Mouse (Mus musculus): Measurements from ENCODE around the gene Gan. TPM values are rescaled to one million over a fixed set of nuclear protein-coding genes. Genes with fewer than 3 reads are reported as not detected.
A peak's percentile ranks its signal among the peaks of the same experiment; 100 is the strongest.

The Gan gene
- polyA plus RNA-seq, 1 experiment, result 8.1 TPM

DNA sequence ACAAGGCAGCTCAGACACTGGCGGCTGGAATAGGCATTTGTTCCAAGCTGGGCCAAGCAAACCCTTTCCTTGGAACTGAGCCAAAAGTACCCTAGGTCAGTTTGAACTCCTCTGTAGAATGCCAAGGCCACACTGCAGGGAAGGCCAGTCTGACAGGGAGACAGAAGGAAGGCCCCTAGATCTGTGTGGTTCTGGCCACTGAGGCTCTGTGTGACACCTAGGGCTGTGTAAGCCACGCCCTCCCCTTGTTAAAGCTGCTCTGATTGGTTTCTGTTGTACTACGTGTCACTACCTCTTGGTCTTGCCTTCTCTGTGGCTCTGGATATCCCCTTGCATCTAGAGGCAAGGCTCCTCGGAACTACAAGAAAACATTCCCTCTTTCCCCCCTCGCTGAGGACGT lies 86.7 kb downstream of the Gan start:
- 57% methylated on average over 6 of the region's 6 CpGs for WGBS
- Histone ChIP-seq H3K27me3 (ENCODE audit: control insufficient read depth, insufficient read depth, low read length) (no peaks in the 10 kb centered on the region), H3K27ac (ENCODE audit: insufficient read depth, low read length) (no peak overlapping the region), H3K4me3 (replicated peaks; ENCODE audit: insufficient read depth, low read depth, low read length) (no peak overlapping the region), H3K4me1 (ENCODE audit: control insufficient read depth, insufficient read depth, low read length) (no peaks in the 10 kb centered on the region)
- DNase-seq, result no peak
- TF ChIP-seq POLR2A (IDR thresholded peaks at IDR 0.05; ENCODE audit: borderline replicate concordance, insufficient read depth, low read length), result no peak

DNA sequence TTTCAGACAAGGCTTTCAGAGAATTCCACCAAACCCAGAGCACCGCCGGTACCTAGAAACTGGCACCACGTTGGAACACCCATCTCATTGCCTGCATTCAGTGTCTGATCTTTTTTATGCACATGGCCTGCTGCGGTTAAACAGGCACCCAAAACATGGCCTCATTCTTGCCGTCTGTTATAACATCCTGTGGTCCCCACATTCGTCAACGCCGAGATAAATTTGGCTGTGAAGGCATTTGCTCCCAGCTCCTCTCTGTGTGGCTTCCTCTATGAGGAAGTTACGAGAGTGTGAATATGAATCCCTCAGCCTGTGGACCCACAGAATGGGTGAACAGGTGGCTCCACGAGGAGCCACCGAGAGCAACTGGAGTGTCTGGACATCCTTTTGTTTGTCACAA lies 90.4 kb downstream of the Gan start:
- WGBS, result 87% methylated on average over 11 of the region's 11 CpGs
- Histone ChIP-seq H3K4me1 (ENCODE audit: control insufficient read depth, insufficient read depth, low read length) (no peaks in the 10 kb centered on the region), H3K27ac (ENCODE audit: insufficient read depth, low read length) (no peak overlapping the region), H3K27me3 (ENCODE audit: control insufficient read depth, insufficient read depth, low read length) (no peaks in the 10 kb centered on the region), H3K4me3 (replicated peaks; ENCODE audit: insufficient read depth, low read depth, low read length) (no peak overlapping the region)
- DNase-seq, result no peak
- no peak for TF ChIP-seq CTCF (IDR thresholded peaks at IDR 0.05; ENCODE audit: borderline replicate concordance, insufficient read depth, low read depth, low read length)
- no peak for TF ChIP-seq POLR2A (IDR thresholded peaks at IDR 0.05; ENCODE audit: borderline replicate concordance, insufficient read depth, low read length)

DNA sequence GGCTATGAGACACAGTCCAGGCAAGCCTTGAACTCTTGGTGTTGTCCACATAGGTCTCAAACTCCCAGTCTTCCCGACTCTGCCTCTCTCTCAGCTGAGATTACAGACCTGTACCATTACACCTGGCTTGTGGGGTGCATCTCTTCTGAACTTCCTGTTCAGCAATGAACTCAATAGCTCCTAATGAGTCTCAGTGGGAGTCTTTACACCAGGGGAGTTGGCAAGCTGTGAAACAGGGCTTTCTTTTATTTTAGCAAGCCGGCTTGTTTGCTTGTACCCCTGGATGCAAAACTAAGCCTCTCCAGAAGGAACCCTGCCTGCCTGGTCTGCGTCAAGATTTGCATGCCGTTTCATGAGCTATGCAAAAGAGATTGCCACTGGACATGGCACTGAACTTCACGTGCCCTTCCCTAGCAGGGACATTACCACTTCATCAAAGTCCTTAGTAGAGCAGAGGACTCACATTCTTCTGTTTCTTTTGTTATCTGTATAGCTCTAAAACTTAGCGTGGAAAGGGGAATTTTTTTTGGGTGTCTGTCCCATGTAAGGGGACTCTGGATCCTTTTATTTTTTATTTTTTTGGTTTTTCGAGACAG lies 93.2 kb downstream of the Gan start:
- WGBS, result 44% methylated on average over 7 of the region's 7 CpGs
- no peak for DNase-seq
- H3K27ac ChIP-seq (ENCODE audit: insufficient read depth, low read length), result no peak overlapping the region
- TF ChIP-seq POLR2A (IDR thresholded peaks at IDR 0.05; ENCODE audit: borderline replicate concordance, insufficient read depth, low read length) (no peak), CTCF (IDR thresholded peaks at IDR 0.05; ENCODE audit: borderline replicate concordance, insufficient read depth, low read depth, low read length) (no peak)
- H3K4me1 ChIP-seq (ENCODE audit: control insufficient read depth, insufficient read depth, low read length), result no peaks in the 10 kb centered on the region
- no peaks in the 10 kb centered on the region for H3K27me3 ChIP-seq (ENCODE audit: control insufficient read depth, insufficient read depth, low read length)
- no peak overlapping the region for H3K4me3 ChIP-seq (replicated peaks; ENCODE audit: insufficient read depth, low read depth, low read length)

DNA sequence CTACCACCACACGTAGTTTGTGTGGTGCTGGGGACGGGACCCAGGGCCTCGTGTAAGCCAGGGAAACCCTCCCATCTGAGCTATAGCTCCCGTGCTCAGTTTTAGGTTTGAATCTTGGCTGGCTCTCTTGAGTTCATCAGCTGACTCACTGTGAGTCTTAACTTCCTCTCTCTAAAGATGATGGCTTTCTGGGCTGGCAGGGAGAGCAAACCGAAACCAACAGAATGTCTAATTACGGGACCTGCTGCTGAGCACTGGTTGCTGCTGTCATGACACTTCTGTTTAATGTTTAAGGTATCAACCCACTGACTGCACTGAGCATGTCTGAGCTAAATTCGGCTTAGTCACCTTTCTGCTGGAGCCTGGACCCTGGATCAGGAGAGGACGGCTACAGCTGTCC lies 94.7 kb downstream of the Gan start:
- no peak overlapping the region for H3K4me3 ChIP-seq (replicated peaks; ENCODE audit: insufficient read depth, low read depth, low read length)
- H3K27ac ChIP-seq (ENCODE audit: insufficient read depth, low read length), result no peak overlapping the region
- no peak for DNase-seq
- TF ChIP-seq CTCF (IDR thresholded peaks at IDR 0.05; ENCODE audit: borderline replicate concordance, insufficient read depth, low read depth, low read length) (no peak), POLR2A (IDR thresholded peaks at IDR 0.05; ENCODE audit: borderline replicate concordance, insufficient read depth, low read length) (no peak)
- H3K27me3 ChIP-seq (ENCODE audit: control insufficient read depth, insufficient read depth, low read length), result no peaks in the 10 kb centered on the region
- H3K4me1 ChIP-seq (ENCODE audit: control insufficient read depth, insufficient read depth, low read length), result no peaks in the 10 kb centered on the region
- 90% methylated on average over 8 of the region's 8 CpGs for WGBS

DNA sequence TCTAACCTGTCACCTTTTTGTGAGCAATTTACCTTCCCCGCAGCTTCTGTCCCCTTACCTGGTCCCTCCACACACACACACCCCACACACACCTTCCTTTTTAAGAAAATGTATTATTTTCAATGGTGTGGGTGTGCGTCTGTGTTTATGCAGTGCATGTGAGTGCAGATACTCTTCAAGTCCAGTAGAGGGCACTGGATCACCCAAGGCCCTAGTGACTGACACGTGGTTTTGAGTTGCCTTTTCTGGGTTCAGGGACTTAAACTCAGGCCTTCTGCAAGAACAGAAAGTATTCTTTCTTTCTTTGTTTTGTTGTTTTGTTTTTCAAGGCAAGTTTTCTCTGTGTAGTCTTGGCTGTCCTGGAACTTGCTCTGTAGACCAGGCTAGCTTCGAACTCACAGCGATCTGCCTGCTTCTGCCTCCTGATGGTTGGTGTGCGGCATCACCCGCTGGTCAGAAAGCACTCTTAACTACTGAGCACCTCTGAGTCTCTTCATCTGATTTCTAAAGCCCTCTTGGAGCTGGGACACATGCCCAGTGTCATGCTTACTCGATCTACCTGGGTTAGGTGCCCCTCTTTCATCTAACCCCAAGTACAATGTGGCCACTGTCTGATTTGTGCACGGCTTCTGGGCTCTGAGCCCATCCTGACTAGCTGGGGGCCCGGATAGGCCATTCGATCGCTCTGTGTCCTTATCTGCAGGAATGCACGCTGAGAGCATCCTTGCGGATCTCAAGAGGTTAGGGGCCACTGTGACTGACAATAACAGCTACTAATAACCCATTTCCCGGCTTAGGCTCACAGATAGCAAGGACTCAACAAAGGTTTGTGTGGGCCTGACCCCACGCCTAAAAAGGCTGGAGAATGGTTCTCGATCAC lies 95.7 kb downstream of the Gan start:
- no peak for DNase-seq
- no peaks in the 10 kb centered on the region for H3K27me3 ChIP-seq (ENCODE audit: control insufficient read depth, insufficient read depth, low read length)
- WGBS, result 92% methylated on average over 17 of the region's 17 CpGs
- H3K27ac ChIP-seq (ENCODE audit: insufficient read depth, low read length), result no peak overlapping the region
- no peak overlapping the region for H3K4me3 ChIP-seq (replicated peaks; ENCODE audit: insufficient read depth, low read depth, low read length)
- H3K4me1 ChIP-seq (ENCODE audit: control insufficient read depth, insufficient read depth, low read length), result peaks cover 4% of the 10 kb centered on the region
- TF ChIP-seq POLR2A (IDR thresholded peaks at IDR 0.05; ENCODE audit: borderline replicate concordance, insufficient read depth, low read length) (no peak), CTCF (IDR thresholded peaks at IDR 0.05; ENCODE audit: borderline replicate concordance, insufficient read depth, low read depth, low read length) (no peak)

DNA sequence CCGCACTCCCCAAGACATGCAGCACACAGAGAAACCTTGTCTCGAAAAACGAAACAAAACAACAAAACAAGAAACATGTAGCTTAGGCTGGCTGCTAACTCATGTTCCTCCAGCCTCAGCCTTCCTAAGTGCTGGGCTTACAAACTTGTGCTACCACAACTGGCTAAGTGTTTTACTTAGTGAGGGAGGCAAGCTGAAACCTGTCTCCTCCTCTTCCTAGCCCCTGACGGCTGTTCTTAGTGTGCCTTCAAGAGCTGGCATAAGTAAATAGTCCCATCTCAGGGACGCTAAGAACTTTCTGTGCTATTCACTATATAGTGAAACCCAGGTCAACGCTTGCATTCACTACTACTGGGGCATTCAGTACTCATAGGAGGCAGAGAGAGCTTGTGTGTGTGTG lies 96.6 kb downstream of the Gan start:
- Histone ChIP-seq H3K4me1 (ENCODE audit: control insufficient read depth, insufficient read depth, low read length) (peaks cover 12% of the 10 kb centered on the region), H3K27ac (ENCODE audit: insufficient read depth, low read length) (no peak overlapping the region), H3K27me3 (ENCODE audit: control insufficient read depth, insufficient read depth, low read length) (no peaks in the 10 kb centered on the region), H3K4me3 (replicated peaks; ENCODE audit: insufficient read depth, low read depth, low read length) (no peak overlapping the region)
- DNase-seq, result no peak
- no peak for TF ChIP-seq CTCF (IDR thresholded peaks at IDR 0.05; ENCODE audit: borderline replicate concordance, insufficient read depth, low read depth, low read length)
- no peak for TF ChIP-seq POLR2A (IDR thresholded peaks at IDR 0.05; ENCODE audit: borderline replicate concordance, insufficient read depth, low read length)
- WGBS, result 88% methylated on average over 6 of the region's 6 CpGs

DNA sequence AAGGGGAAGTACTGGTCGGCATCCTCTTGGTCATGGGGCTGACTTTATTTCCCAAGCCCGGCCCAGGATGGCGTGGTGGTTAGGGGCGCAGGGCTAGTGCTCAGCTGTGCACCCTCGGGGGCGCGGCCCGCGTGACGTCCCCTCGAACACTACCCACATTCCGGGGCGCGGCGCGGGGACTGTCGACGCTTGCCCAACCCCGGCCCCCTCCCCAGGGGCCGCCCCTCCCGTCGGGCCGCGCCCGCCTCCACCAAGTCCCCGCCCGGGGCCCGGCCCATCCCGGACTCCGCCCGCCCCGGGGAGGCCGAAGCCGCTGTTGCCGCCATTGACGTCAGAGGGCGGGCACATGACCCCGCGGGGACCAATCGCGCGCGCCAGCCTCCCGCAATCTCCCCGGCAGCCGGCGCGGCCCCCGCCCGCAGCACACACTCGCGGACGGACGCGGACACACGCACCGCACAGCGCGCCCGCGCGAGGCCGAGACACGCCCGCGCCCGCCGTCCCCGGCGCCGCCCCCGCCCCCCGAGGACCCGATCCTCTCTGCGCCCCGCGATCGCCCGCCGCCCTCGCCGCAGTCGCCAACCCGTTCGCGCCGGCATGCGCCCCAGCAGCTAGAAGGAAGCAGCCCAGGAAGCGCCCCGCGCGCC lies 98.5 kb downstream of the Gan start:
- peak overlapping the region; percentile 84 for H3K4me3 ChIP-seq (replicated peaks; ENCODE audit: insufficient read depth, low read depth, low read length)
- TF ChIP-seq CTCF (IDR thresholded peaks at IDR 0.05; ENCODE audit: borderline replicate concordance, insufficient read depth, low read depth, low read length), result no peak
- no peak for TF ChIP-seq POLR2A (IDR thresholded peaks at IDR 0.05; ENCODE audit: borderline replicate concordance, insufficient read depth, low read length)
- H3K4me1 ChIP-seq (ENCODE audit: control insufficient read depth, insufficient read depth, low read length), result peaks cover 12% of the 10 kb centered on the region
- DNase-seq, result peak; percentile 94 to 95
- no peaks in the 10 kb centered on the region for H3K27me3 ChIP-seq (ENCODE audit: control insufficient read depth, insufficient read depth, low read length)
- no peak overlapping the region for H3K27ac ChIP-seq (ENCODE audit: insufficient read depth, low read length)
- 1% methylated on average over 88 of the region's 92 CpGs for WGBS
